Mouse (Mus musculus) heart, embryonic 16.5 days (tissue): ENCODE data around the gene 4930518I15Rik. TPM values are rescaled to one million over a fixed set of nuclear protein-coding genes. Genes with fewer than 3 reads are reported as not detected.
A peak's percentile ranks its signal among the peaks of the same experiment; 100 is the strongest.

Experiments used
- ATAC-seq: fragments of 200-750 bp; cut with Nextera tagmentation; replicated peaks from 2 replicates; pipeline ENCODE4 v1.8.0; 2017; ENCODE audit warnings: moderate number of reproducible peaks; ENCODE audit not compliant: insufficient read depth, low FRiP score; ENCODE audit errors: extremely low read depth
- H3K27ac ChIP-seq: fragments of 300-500 bp; sonication (generic); 2 replicates; pipeline ENCODE4 v1.5.1; 2014; ENCODE audit warnings: mild to moderate bottlenecking, low read length, control low read depth, moderate library complexity
- H3K27me3 ChIP-seq: fragments of 300-500 bp; sonication (generic); 2 replicates; pipeline ENCODE4 v1.6.1; 2014; ENCODE audit warnings: low read length, mixed read lengths; ENCODE audit not compliant: control insufficient read depth, insufficient read depth
- H3K36me3 ChIP-seq: fragments of 300-500 bp; sonication (generic); 2 replicates; pipeline ENCODE4 v1.6.1; 2014; ENCODE audit not compliant: control insufficient read depth, insufficient read depth
- H3K4me1 ChIP-seq: fragments of 300-500 bp; sonication (generic); 2 replicates; pipeline ENCODE4 v1.6.1; 2014; ENCODE audit warnings: low read length, mixed read lengths; ENCODE audit not compliant: control insufficient read depth, insufficient read depth
- H3K4me2 ChIP-seq: fragments of 300-500 bp; sonication (generic); 2 replicates; pipeline ENCODE4 v1.6.1; 2014; ENCODE audit warnings: low read depth, mild to moderate bottlenecking, control low read depth, low read length
- H3K4me3 ChIP-seq: fragments of 300-500 bp; sonication (generic); 2 replicates; pipeline ENCODE4 v1.5.1; 2014; ENCODE audit warnings: mild to moderate bottlenecking, control low read depth, low read length
- H3K9ac ChIP-seq: fragments of 300-500 bp; sonication (generic); 2 replicates; pipeline ENCODE4 v1.6.1; 2014; ENCODE audit warnings: low read length, control low read depth
- H3K9me3 ChIP-seq: fragments of 300-500 bp; sonication (generic); replicated peaks from 2 replicates; pipeline ENCODE4 v1.6.1; 2016; ENCODE audit warnings: low read length; ENCODE audit not compliant: control insufficient read depth
- WGBS: fragments of 180-500 bp; shearing (Covaris S2); extraction: QIAGEN DNeasy Blood & Tissue Kit; methylation state at CpG from one replicate; pipeline ENCODE4 v1.1.7; 2014; 5-methylcytosine and 5-hydroxymethylcytosine counted together
- polyA plus RNA-seq: library from polyadenylated mRNA; unstranded; fragments of >200 nt; fragmentation: Nextera tagmentation; extraction: Ambion mirVana; gene quantifications from 2 replicates; pipeline ENCODE4 v1.2.1, GENCODE M21; 2015

Gene 4930518I15Rik
- polyA plus RNA-seq, 1 experiment from 2014 or later, result 5.9 TPM

- WGBS, result 64% methylated on average over 3 of the region's 3 CpGs
- Histone ChIP-seq H3K4me2 (no peak overlapping the region), H3K9me3 (no peaks in the 10 kb centered on the region), H3K27me3 (no peaks in the 10 kb centered on the region), H3K9ac (no peak overlapping the region), H3K27ac (no peak overlapping the region), H3K4me3 (no peak overlapping the region), H3K4me1 (peaks cover 4% of the 10 kb centered on the region; the same call in 1 of the 2 replicates), H3K36me3 (no peaks in the 10 kb centered on the region)
- ATAC-seq, result no peak
These were observed 42.3 kb downstream of the 4930518I15Rik start for GRCm38 (mm10) chr2:156815412-156815811.

GRCm38 (mm10) chr2:156814893-156815292 lies 42.9 kb downstream of the 4930518I15Rik start:
- WGBS, result 30% methylated on average over 5 of the region's 5 CpGs
- H3K27ac ChIP-seq, result peak overlapping the region; percentile 72
- no peak overlapping the region for H3K4me3 ChIP-seq
- H3K9me3 ChIP-seq, result no peaks in the 10 kb centered on the region
- no peaks in the 10 kb centered on the region for H3K36me3 ChIP-seq
- no peaks in the 10 kb centered on the region for H3K27me3 ChIP-seq
- H3K9ac ChIP-seq, result no peak overlapping the region
- H3K4me1 ChIP-seq, result peaks cover 4% of the 10 kb centered on the region; the same call in 1 of the 2 replicates
- H3K4me2 ChIP-seq, result no peak overlapping the region
- no peak; the same call in 1 of the 2 replicates for ATAC-seq

GRCm38 (mm10) chr2:156814344-156814801 lies 43.4 kb downstream of the 4930518I15Rik start:
- H3K9ac ChIP-seq, result 0 out of 2 replicates have a peak overlapping the region, but pooled peaks have one; percentile 2
- peak overlapping the region; percentile 72 for H3K27ac ChIP-seq
- WGBS, result 22% methylated on average over 8 of the region's 8 CpGs
- ATAC-seq, result peak; percentile 70
- H3K4me2 ChIP-seq, result no peak overlapping the region
- H3K36me3 ChIP-seq, result no peaks in the 10 kb centered on the region
- H3K9me3 ChIP-seq, result no peaks in the 10 kb centered on the region
- H3K27me3 ChIP-seq, result no peaks in the 10 kb centered on the region
- no peak overlapping the region for H3K4me3 ChIP-seq
- peaks cover 4% of the 10 kb centered on the region; the same call in 1 of the 2 replicates for H3K4me1 ChIP-seq

GRCm38 (mm10) chr2:156811556-156811955 lies 46.2 kb downstream of the 4930518I15Rik start:
- Histone ChIP-seq H3K4me2 (no peak overlapping the region), H3K9me3 (no peaks in the 10 kb centered on the region), H3K4me1 (peaks cover 4% of the 10 kb centered on the region; the same call in 1 of the 2 replicates), H3K36me3 (no peaks in the 10 kb centered on the region), H3K27me3 (peaks cover 2% of the 10 kb centered on the region; the same call in 1 of the 2 replicates), H3K27ac (no peak overlapping the region), H3K9ac (no peak overlapping the region), H3K4me3 (no peak overlapping the region)
- ATAC-seq, result no peak
- WGBS, result 59% methylated on average over 5 of the region's 5 CpGs

- Histone ChIP-seq H3K9me3 (no peaks in the 10 kb centered on the region), H3K27ac (no peak overlapping the region), H3K9ac (no peak overlapping the region), H3K27me3 (peaks cover 2% of the 10 kb centered on the region; the same call in 1 of the 2 replicates), H3K4me3 (no peak overlapping the region), H3K4me2 (no peak overlapping the region), H3K4me1 (peaks cover 4% of the 10 kb centered on the region; the same call in 1 of the 2 replicates), H3K36me3 (no peaks in the 10 kb centered on the region)
- 96% methylated on average over 10 of the region's 10 CpGs for WGBS
- ATAC-seq, result no peak
These were observed 47.0 kb downstream of the 4930518I15Rik start for GRCm38 (mm10) chr2:156810716-156811115.

GRCm38 (mm10) chr2:156809579-156809978 lies 48.2 kb downstream of the 4930518I15Rik start:
- peaks cover 4% of the 10 kb centered on the region; the same call in 1 of the 2 replicates for H3K4me1 ChIP-seq
- H3K9ac ChIP-seq, result no peak overlapping the region
- no peak overlapping the region for H3K4me2 ChIP-seq
- H3K27ac ChIP-seq, result no peak overlapping the region
- no peak overlapping the region for H3K4me3 ChIP-seq
- WGBS, result 21% methylated on average over 2 of the region's 2 CpGs
- peaks cover 2% of the 10 kb centered on the region; the same call in 1 of the 2 replicates for H3K27me3 ChIP-seq
- ATAC-seq, result no peak
- H3K36me3 ChIP-seq, result no peaks in the 10 kb centered on the region
- 0 out of 2 replicates have a peak, but pooled peaks cover 1% of the 10 kb centered on the region for H3K9me3 ChIP-seq

- H3K36me3 ChIP-seq, result no peaks in the 10 kb centered on the region
- H3K9me3 ChIP-seq, result 0 out of 2 replicates have a peak, but pooled peaks cover 2% of the 10 kb centered on the region
- no peak overlapping the region for H3K9ac ChIP-seq
- H3K4me1 ChIP-seq, result no peaks in the 10 kb centered on the region
- WGBS, result 70% methylated on average over 6 of the region's 6 CpGs
- no peak overlapping the region for H3K4me2 ChIP-seq
- no peak overlapping the region for H3K27ac ChIP-seq
- ATAC-seq, result no peak
- H3K4me3 ChIP-seq, result no peak overlapping the region
- peaks cover 2% of the 10 kb centered on the region; the same call in 1 of the 2 replicates for H3K27me3 ChIP-seq
These were observed 50.9 kb downstream of the 4930518I15Rik start for GRCm38 (mm10) chr2:156806886-156807285.

Other genes with a start within 250 kb of the 4930518I15Rik start
- 49.9 and 57.8 TPM in 2 replicates for gene Dlgap4, start 244.2 kb downstream of the 4930518I15Rik start, polyA plus RNA-seq
- 1,725 and 1,731 TPM in 2 replicates for gene Myl9, start 82.5 kb downstream of the 4930518I15Rik start, polyA plus RNA-seq
- 28.9 and 30.1 TPM in 2 replicates for gene Tgif2, start 17.9 kb downstream of the 4930518I15Rik start, polyA plus RNA-seq
- 171 and 173 TPM in 2 replicates for gene Rab5if, start 5.2 kb upstream of the 4930518I15Rik start, polyA plus RNA-seq
- 3.4 and 8.4 TPM in 2 replicates for gene Sla2, start 29.2 kb upstream of the 4930518I15Rik start, polyA plus RNA-seq
- 41.4 and 60.0 TPM in 2 replicates for gene Ndrg3, start 134.1 kb upstream of the 4930518I15Rik start, polyA plus RNA-seq
- 31.1 and 34.5 TPM in 2 replicates for gene Dsn1, start 149.2 kb upstream of the 4930518I15Rik start, polyA plus RNA-seq
- gene Soga1, start 221.3 kb upstream of the 4930518I15Rik start, polyA plus RNA-seq, result 1.7 and 3.1 TPM in 2 replicates
- gene Tldc2, start 229.1 kb upstream of the 4930518I15Rik start, polyA plus RNA-seq, result not detected in 2 replicates